Mouse (Mus musculus): ENCODE data around the gene Lmo1.
"Not testable (repeated sequence)": the region's sequence is repeated elsewhere in the genome, so short reads cannot be mapped to it uniquely, and the experiment has no call there.

Lmo1 gene

DNA sequence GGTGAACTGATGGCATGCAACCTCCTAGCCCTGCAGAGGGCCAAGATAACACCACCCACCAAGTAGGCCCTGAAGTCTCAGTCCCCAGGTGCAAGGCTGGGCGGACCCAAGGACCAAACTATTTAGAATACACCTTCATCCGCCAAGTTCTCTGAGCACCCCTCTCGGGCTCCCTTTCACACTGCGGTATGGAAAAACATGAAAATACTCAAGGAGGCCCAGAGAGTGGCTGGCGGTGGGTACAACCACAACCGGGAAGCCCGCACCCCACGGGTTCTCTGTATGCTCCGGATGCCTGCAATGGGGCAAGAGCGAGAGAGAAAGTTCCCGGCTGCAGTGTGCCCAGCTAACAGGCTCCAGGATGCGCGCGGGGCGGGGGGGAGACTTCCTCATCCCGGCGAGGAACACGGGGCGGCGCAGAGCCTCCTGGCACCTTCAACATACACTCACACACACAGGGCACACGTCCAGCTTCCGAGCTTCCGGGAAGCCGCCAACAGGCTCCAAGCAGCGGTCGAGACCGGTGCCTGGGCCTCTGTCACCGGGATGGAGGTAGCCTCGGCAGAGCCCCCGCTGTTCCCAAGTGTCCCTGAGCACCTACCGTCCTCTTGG is 564 bp downstream of the Lmo1 start:
- DNase-seq (ENCODE audit: low spot score), result no peak

DNA sequence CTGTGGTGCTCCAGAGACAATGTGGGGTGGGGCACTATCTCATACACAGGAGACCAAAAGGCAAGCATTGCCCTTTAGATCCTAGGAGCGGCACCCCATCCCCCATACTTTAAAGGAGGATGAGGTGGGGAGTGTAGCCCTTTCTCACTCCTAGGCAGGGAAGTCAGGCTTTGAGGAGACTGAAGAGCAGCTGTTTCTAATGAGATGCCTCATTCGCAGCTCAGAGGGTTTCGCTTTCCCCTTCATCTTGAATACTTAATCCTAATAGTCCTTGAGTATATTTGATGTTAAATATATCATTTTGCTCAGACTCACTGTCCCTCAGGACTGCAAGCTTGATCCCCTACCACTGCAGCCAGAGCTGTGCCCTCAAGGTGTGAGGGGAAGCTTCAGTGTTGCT is 3.1 kb downstream of the Lmo1 start:
- DNase-seq (ENCODE audit: low spot score), result no peak

DNA sequence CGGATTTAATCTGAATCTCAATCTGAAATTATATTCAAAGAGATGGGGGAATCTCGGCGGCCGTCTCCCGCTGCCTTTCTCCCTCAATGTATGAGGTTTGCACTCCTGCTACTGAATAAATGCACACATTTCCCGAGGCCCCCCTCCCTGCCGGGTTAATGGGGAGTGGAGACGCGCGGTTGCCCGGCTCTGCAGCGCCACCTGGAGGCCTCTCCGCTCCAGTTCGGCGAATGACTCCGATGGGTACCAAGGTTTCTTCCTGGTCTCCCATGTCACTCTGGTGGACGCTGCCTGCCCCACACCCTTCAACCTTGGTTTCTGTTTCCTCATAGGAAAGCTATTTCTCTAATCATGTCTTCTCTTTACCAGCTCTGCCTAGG is 4.6 kb downstream of the Lmo1 start:
- peak; percentile 64 for DNase-seq (ENCODE audit: low spot score)

DNA sequence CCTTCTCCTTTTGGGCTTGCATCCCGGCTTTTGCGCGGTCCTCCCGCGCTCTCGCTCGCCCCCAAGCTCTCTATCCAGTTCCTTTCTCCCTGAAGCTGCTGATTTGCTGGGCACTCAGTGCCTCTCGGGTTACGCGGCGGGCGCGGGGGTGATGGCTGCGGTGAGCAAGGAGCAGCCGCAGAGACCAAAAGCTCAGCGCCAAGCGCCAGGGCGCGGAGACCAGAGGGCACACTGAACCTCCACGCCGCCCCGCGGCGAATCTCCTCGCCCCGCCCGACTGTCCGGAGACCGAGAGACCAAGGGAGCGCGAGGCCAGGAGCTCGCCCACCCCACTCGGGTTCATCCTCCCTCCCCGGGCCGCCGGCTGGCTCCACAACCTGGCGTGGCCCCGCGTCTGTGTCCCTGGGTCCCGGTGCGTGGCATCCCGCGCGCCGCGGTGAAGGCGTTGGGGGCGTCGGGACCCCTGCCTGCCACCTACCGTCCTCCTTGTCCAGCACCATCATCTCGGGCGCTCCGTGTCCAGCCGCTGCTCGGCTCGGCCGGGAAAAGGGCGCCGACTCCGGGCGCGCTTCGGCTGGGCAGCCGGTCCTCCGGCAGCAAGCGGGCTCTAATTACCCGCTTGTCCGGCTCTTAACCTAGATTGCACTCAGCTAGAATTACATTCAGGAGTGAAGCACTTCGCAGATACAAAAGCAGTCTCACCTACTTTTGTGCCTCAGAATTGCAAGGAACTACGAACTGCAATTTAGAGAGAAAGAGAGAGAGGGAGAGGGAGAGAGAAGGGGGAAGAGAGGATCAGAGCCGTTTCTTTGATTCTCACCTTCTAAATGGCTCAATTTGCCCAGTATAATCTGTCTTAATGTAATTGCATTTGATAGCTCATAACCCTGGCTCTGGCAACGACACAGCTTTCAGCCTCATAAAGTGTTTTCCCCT is 5.2 kb downstream of the Lmo1 start:
- no peak for DNase-seq (ENCODE audit: low spot score)

DNA sequence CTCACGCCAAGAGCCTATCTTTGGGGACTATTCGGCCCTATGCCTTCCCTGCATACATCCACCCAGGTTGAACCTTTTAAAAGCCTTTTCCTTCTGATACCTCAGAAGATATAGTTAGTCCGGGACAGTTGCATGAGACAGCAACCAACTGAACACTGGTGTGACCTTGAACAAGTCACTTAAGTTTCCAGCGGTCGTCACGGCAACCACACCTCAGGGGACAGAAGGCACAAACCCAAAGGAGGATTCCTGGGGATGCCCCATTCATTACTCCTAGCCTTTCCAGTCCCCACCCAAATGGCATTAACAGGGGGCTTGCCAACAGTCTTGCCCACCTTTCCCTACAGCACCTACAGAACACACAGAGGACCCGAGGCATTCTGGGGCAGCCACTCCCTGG is 6.3 kb downstream of the Lmo1 start:
- no peak for DNase-seq (ENCODE audit: low spot score)

DNA sequence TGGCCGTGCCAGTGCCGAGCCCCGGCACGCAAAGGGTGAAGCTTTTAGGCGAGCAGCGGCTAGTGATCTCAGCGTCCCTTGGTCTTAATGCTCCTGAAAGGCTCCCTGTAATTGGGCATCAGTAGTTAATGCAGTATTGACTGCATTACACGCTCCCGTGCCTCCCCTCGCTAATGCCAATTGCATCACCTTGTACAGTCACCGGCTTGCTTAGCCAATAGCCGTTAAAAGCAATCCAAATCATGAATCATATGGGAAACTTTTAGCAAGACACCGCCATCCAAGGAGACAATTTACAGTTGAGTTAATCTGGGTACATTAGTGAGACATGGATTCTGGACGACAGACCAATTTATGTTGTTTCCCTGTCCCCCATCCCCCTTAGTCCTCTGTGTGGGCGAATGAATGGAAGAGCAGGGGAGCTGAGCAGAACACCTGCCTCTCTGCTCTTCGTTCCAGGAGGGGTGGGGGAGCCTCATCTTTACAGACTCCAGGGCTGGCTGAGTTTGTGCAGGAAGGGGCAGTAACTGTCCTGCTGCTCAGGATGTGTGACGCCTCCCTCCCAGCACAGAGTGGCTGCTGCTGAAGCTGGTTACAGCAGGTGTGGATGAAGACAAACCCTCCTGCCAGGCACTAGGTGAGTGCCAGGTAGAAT is 8.9 kb downstream of the Lmo1 start:
- no peak for DNase-seq (ENCODE audit: low spot score)

DNA sequence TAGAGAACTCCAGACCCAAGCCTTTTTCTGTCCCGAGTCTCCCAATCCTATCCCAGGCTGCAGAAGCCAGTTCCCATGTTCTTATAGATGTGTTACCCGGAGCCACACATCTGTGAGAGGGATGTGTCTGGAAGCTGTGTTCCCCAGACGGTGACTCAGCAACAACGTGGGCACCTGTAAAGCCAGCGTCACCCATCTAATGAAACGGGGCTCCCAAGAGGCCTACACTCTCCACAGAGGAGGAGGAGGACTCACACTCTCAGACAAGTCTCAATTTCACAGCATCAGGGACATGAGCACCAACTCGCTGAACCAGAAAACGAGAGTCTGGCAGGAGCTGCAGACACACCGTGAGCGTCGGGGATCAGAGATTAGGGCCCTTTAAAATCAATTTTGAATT is 20.7 kb downstream of the Lmo1 start:
- no peak for DNase-seq (ENCODE audit: low spot score)

DNA sequence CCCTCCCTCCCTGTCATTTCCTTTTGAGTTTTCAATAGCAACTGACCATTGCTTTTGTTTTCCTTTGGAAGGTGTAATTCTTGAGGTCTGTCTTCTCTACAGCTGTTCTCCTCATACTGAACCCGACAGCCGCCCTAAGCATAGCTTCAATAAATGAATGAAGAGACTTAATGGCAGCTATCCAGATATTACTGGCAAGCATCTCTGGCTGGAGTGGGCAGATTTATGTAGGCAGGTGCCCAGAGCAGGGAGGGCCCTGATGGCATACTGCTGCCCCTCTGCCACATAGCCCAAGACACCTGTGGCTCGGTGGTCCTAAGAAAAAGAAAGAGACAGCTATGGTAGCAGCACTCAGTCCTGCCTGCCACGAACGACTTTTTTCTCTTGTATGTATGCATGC is 21.5 kb downstream of the Lmo1 start:
- no peak for DNase-seq (ENCODE audit: low spot score)

DNA sequence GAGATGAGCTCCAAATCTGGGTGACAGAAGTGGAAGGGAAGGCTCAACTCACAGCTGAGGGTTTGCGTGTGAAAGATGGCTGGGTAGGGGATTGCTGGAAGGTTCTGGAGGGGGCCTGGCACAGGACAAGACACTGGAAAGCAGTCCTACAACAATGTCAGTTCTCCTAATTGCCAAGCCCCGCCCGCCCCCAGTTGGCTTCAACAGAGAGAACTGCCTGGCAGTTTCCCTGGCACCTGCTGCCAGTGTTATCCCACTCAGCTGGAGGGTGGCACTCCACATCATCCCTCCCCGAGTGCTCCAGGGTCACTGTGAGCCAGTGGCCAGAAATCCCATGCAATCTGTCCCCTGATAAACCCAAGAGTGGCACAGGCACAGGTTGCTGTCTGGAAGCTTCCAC is 23.9 kb downstream of the Lmo1 start:
- no peak for DNase-seq (ENCODE audit: low spot score)

DNA sequence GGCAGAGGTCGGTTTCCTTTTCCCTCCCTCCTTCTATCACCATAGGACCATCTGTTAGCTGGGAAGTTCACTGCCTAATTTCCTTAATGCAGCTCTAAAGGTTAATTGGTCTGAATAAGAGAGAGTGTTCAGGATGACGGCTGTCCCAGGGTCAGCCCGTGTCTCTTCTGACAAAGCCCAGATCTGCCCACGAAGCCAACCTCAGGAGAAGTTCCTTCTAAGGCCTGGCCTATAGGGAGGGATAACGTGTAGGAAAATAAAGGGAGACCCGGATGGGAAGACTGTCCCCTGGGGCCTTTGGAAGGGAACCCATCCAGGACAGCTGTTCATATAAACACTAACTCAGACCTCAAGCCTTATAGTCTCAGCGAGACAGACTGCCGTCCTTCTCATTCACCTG is 29.8 kb downstream of the Lmo1 start:
- DNase-seq (ENCODE audit: low spot score), result no peak

DNA sequence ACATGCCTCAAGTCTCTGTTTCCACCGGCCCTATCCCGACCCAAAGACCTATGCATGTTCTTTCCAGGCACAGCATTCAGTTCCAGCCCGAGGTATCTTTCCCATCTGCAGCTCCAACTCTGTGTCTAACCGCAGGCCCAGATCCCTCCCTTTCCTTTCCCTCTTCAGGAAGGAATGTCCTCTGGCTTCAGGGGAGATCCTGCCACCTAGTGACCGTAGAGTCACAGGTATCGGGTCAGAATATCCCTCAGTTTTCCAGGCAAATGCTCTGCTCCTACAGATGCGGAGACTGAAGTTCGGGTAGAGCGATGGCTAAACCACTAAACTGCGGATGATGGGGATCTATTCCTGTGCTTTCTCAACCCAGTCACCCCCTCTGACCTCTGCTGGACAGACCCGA is 30.3 kb downstream of the Lmo1 start:
- DNase-seq (ENCODE audit: low spot score), result no peak

DNA sequence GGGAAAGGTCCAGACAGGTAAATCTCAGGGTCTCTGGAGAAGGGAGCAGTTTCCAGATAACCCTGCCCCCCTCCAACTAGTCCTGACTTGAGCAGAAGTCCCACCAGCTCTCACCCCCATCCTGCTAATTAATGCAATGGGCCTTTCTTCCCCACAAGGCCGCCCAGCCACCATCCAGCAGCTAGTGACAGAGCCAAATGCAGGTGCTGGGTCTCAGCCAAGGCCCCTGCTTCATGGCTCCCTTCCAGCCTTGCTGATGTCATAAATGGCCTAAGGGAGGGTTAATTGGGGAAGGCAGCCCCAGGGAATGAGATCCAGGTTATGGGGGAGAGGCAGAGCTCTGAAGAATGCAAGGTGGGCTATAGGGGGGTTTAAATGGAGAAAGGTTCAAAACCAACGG is 32.4 kb downstream of the Lmo1 start:
- DNase-seq (ENCODE audit: low spot score), result no peak

DNA sequence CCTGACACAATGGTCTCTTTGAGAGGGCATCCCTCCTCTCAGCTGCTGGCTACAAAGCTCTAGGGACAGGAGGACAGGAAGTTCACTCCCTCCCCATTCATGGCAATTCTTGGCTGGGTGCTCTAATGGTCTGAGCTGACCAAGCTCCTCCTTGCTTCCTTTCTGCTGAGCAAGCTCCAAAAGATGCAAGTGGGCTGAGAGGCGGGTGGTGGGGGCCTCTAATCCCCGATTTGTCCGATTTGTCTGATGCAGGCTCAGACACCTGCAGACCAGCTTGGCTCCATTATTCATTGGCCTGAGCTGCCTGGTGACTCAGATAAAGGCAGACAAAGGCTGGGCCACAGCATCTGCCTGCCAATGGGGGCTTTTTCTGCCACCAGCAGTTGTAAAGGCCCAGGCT is 33.3 kb downstream of the Lmo1 start:
- no peak for DNase-seq (ENCODE audit: low spot score)

DNA sequence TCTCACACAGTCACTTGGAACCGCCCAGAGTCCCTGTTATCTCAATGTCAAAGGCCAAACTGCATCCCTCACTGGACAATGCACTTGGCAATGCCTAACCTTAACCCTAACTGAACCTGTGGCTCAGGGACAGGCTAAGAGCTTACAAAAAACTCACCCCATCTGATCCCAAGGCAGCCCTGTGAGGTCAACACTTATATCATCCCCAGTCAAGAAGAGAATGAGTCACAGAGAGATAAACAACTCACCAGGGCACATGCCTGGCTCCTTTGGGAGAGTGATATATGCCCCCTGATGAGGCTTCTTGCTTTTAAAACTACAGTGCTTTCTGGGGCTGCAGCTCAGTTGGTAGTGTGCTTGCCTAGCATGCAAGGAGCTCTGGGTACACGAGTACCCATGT is 34.0 kb downstream of the Lmo1 start:
- no peak for DNase-seq (ENCODE audit: low spot score)

DNA sequence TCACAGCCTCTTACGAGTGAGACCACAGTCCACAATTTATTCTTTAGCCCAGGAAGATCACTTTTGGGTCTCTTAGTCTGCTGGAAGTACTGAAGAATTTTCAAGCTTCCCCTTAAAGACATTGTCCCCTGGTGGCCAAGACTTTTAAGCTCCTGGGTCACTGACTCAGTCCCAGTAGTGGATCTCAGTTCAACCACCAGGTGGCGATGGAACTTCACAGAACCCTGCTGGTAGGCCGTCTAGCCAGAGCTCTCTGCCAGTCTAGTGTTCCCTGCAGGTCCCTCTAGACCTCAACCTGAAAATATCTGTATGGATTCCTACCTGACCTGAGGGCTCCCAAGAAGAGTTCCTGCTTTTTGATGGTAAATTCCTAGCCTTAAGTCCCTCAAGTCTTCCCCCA is 35.6 kb downstream of the Lmo1 start:
- DNase-seq (ENCODE audit: low spot score), result peak; percentile 83

DNA sequence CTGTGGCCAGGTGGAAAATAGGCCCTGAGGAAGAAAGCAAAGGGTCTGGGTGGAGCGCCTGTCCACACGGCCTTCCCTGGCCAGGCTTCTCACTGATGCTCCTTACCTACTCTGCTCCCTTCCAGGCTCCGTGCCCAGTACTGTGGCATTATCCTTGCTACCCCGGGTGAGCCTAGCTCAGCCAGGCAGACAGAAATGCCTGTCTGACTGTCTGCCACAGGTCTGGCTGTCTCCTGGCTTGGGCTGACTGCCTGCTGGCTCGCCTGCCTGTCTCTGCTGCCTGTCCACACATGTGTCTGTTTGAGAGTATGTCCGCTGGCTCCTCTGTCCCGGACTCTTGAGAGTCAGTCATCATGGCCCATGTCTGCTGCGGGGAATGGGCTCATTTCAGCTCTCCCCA is 37.6 kb downstream of the Lmo1 start:
- DNase-seq (ENCODE audit: low spot score), result no peak

DNA sequence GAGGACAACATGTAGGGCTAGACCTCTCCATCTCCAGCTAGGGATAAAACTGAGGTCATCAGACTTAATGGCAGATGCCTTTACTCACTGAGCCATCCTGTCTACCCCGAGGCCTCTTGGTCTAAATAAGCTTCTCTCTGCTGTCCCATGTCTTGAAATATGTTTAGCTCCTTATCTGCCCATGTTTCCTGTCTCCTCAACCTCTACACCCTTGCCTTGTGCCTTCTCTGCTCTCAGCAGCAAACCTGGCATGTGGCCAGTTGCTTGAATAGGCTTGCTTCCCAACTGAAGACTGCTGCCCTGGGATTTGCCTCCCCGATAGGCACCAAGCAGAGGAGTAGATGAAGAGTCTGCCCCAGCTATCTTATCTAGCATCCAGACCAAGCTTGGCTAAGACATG is 43.4 kb downstream of the Lmo1 start:
- DNase-seq (ENCODE audit: low spot score), result no peak

DNA sequence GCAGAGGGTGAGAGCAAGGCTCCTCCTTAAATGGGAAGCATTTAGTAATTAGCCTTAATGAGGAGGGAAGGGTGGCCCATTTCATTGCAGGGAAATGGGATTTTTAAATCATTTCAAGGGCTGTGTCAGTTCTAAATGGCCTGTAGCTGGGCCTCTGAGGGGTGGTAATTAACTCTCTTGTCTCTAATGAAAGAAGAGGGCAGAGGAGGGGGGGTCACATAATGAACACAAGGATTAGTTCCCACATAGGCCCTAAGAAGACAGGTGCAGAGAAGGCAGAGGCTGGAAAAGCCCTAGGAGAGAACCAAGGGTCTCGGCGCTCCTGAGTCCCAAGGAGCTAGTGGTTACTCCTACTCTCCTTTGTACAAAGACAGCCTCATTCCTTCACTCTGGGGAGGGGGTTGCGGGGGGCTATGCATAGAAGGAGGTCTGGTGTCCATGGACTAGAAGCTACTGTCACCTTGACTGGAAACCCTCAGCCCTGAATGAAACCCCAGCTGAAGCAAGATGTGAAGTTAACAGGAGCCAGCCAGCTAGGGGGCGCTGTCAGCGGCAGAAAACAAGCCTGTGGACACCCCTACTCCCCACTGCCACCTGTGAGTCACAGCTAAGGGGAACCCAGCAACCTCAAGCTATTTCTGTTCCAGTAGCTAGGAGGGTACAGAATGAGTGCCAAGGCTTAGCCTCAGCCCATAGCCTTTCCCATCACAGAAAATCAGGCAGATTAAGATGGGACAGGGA is 44.9 kb downstream of the Lmo1 start:
- no peak for DNase-seq (ENCODE audit: low spot score)

DNA sequence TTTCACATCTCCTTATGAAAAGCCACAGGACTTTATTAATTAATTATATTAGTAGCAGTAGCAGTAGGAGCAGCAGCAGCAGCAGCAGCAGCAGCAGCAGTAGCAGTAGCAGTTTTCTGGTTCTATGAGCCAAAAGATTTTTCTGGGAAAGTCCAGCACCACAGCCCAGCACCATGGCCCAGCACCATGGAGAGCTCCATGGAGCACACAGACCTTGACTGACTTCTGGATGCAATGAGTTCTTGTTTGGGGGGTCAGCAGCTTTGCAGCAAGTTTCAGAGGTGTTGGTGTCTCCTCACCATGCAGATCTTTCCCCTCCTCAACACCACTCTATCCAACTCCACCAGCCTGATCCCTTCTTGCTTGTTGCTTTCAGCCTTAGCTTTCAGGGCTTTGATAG is 45.6 kb downstream of the Lmo1 start:
- no peak for DNase-seq (ENCODE audit: low spot score)

DNA sequence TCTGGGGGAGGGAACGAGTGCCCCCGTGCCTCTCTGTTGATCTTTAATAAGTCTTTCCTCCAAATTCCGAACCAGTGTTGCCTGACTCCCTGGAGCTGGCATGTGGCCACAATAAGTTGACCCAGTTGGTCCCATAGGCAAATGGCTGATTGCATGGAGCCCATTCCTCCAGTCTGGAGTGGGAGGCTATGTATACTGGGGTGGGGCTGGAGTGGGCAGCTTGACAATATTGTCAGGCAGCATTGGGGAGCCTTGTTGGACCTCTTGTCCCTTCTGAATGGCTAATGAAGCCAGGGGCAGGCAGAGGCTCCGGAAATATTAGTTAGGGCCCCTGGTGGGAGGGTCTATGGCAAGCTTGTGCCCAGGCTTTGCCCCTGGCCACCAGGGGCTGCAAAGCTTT is 59.1 kb downstream of the Lmo1 start:
- no peak for DNase-seq (ENCODE audit: low spot score)

DNA sequence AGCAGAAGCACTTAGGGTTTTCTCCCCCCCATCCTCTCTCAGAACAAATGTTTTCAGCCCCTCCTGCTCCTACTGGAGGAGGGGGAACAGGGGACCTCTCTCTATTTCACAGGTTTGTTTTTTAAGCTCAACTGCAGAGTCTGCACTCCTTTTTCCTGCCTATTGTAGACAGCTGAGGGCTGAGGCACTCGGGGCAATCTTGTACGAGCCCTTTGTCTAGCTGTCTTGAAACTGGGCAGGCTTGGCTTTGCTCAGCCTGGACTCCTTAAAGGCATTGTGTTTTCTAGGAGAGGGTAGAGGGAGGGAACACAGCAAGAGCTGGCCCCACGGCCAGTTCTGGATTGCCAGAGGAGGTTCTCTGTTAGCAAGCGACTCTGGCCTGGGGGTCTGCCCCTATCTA is 59.5 kb downstream of the Lmo1 start:
- DNase-seq (ENCODE audit: low spot score), result not testable (repeated sequence)

DNA sequence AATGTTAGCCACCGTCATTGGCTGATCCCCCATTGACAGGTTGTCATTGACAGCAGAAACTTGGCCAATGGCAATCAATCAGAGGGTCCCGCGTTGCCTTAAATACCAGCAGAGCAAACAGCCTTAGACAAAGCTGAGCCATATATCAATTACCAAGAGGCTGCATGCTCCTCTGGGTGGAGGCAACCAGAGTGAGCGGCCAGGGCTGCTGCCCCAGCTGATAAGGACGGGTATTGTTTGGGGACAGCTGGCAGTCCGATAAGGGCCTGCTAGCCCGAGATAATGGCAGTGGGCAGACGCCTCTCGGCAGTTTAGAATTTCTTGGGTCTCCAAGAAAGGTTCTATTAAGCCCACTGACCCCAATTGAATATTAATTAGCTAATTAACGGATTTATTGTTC is 60.1 kb downstream of the Lmo1 start:
- no peak for DNase-seq (ENCODE audit: low spot score)

DNA sequence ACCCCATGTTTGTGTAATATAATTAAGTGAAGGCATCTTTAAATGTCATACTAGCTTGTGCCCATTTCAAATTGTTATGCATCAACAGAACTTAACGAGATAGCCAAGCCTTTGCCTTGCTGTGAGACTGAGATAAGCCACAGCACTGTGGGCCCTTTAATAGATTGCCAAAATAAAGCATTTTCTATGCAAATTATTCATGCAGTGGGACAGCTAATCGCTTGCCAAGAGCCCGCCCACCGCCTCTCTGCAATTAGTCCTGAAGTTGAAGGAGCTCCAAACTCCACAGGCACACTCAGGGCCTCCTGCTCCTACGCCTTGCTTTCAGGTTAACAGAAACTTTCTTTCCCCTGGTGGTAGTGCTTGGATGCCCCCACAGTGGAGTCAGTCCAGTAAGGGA is 64.0 kb downstream of the Lmo1 start:
- no peak for DNase-seq (ENCODE audit: low spot score)
